Mouse (Mus musculus): ENCODE data around the gene Corin. TPM values are rescaled to one million over a fixed set of nuclear protein-coding genes. Genes with fewer than 3 reads are reported as not detected.

The Corin gene
- polyA plus RNA-seq, 2 experiments from 2014 or later = 0.09 TPM; not detected in 1

DNA sequence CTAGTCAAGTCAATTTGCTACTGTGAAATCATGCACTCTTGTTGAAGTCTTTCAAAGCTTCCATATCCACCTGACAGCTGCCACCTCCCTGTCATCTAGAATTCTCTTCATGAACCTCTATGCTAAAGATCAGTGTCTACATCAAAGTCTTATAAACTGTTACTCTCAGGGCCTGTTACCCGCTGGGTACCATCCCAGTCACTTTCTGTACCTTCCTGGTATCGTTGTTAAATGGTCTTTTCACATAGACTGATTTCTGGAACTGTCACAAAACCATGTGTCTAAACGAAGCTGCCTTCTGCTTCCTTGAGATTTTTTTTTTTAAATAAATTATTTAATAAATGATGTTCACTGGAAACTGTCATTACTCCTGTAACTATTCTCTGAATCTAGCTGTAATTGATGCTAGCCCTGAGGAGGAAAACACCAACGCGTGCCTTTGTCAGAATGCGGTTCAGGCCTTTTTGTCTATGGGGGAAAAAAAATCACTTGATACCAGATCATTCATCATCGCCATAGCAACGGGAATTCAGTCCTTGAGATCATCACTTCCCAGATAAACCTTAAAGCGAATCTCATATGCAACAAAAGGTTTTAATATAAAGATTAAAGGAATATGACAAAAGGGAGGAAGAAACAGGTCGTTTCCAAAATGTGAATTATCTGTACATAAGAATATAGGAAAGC lies 205.7 kb downstream of the Corin start:
- ATAC-seq = no peak

DNA sequence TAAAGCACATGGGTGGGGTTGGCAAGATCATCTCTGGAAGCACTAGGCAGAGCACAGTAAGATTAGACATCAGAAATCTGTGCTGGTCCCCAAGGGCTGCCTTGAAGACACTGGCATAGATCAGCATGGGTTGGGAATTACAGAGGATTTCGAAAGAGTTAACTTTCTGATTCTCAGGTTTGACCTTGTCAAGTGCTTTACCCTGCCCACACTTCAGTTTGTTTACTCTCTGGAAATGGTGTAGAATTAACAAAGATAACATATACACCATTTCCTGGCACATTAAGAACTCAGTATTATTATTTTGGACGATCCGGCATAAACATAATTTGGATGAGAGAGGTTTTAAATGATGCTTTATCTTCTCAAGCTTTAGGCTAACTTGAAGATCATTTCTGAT lies 219.2 kb downstream of the Corin start:
- ATAC-seq = no peak

DNA sequence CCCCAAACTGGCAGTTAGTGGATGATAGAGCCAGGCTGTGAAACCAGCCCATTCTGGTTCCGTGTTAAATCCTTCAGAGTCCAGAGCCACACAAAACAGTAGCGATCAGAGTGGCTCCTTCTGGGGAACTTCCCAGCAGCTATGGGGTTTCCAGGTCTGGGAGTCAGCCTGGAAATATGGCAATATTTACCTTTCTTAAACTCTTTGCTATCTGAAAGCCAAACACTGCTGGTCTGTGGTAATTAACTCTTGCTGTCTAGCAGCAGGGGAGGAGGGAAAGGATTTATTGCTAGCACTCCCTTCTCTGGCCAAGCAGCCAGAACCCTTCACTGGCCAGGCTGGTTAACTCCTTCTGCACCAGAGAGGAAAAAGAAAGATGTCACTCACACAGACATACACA lies 221.4 kb downstream of the Corin start:
- ATAC-seq = no peak

DNA sequence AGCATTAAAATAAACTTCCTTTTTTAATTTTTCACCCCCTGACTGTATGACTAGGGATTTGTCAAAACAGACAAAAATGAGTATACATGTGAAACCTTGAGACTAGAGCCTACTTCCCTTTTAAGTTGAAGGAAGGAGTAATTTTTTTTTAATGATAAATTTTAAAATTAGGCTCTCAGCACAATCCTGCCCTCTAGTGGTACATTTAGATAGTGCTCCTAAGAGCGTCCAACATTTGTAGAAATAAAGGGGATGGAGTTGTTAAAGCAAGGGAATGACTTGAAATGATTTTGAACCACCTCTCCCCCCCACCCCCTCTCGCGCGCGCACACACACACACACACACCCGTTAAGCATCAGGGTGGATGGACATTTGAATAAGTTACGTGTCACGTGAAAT lies 234.6 kb downstream of the Corin start:
- ATAC-seq = peak; percentile 50

DNA sequence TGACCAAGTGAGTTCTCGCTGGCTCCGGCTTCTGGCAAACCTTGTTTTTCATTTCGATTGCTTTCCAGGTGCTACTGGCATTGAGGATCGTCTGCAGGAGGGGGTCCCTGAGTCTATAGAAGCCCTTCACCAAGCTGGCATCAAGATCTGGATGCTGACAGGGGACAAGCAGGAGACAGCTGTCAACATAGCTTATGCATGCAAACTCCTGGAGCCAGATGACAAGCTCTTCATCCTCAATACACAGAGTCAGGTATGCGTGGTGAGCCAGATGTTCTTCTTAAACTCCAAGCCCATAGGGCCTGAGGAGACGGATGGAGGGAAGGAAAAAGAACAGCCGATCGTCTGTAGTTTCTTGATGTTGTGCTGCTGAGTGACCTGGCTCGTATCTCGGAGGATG lies 235.1 kb downstream of the Corin start:
- ATAC-seq = no peak

DNA sequence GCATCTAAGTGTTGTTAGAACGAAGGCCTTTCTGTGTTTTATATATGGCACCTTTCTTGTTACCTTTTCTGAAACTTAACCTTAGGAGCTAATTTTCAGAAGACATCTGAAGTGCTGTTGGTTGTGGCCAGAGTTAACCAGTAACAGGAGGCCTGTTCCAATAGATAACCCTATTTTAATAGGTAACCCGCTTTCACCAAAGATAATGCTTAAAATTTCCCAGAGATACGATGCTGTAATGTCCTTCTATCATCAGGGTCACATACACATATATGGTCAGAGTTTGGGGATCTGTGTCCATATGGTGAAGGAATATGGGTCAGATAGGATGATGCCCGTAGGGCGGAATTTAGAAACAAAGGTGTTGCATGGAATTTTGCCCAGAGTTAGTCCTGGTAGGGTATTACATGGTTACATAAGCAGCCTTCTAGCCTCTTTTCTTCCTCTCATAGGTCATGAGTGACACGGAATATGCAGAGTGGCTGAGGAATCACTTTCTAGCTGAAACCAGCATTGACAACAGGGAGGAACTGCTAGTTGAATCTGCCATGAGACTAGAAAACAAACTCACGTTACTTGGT lies 237.2 kb downstream of the Corin start:
- no peak for ATAC-seq

DNA sequence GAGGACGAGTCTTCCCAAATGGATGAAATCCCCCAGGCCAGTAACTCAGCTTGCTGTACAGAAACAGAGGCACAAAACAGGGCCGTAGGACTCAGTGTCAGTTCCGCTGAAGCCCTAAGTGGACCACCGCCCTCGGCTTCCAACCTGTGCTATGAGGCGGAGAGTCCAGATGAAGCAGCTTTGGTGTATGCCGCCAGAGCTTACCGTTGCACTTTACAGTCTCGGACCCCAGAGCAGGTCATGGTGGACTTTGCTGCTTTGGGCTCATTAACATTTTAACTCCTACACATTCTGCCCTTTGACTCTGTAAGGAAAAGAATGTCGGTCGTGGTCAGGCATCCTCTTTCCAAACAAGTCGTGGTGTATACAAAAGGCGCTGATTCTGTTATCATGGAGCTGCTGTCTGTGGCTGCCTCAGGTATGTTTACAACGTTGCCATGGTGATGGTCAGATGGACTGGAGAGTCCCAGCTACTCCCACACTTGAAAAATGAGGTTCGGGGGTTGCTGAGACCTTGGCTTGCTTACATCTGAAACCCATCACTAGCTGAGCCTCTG lies 240.0 kb downstream of the Corin start:
- no peak for ATAC-seq

DNA sequence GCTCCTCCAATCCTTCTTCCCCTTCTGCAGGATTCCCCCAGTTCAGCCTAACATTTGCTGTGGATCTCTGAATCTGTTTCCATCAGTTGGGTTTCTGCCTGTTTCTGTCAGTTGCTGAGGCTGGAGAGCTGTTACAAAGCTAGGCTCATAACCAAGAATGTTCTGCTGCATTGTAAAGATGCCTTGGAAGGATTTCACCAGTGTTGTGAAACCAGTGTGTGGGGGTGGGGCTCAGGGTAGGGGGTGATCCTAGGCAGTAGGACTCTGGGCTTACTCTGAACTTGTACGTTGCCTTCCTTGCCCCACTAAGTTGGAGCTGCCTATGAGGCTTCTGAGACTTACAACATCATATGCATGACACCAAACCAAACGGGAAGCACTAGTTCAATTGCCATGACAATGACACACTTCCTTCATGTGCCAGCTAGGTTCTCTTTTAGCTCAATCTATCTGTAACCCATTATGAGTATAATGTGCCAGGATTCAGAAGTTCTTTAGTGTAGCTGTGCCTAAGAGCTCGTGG lies 242.4 kb downstream of the Corin start:
- ATAC-seq = no peak

DNA sequence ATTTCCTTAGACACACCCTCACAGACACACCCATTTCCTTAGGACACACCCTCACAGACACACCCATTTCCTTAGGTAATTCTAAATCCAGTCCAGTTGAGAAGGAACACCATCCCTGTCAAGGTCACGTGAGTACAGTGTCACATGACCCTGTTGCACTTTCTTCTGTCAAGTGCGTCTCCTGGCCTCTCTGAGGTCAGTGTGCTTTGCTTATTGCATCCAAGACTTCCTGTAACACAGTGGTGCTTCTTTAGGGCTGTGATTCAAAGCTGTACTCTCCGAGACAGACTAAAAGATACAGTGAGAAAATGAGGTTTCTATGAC lies 245.0 kb downstream of the Corin start:
- peak; percentile 63 for ATAC-seq

DNA sequence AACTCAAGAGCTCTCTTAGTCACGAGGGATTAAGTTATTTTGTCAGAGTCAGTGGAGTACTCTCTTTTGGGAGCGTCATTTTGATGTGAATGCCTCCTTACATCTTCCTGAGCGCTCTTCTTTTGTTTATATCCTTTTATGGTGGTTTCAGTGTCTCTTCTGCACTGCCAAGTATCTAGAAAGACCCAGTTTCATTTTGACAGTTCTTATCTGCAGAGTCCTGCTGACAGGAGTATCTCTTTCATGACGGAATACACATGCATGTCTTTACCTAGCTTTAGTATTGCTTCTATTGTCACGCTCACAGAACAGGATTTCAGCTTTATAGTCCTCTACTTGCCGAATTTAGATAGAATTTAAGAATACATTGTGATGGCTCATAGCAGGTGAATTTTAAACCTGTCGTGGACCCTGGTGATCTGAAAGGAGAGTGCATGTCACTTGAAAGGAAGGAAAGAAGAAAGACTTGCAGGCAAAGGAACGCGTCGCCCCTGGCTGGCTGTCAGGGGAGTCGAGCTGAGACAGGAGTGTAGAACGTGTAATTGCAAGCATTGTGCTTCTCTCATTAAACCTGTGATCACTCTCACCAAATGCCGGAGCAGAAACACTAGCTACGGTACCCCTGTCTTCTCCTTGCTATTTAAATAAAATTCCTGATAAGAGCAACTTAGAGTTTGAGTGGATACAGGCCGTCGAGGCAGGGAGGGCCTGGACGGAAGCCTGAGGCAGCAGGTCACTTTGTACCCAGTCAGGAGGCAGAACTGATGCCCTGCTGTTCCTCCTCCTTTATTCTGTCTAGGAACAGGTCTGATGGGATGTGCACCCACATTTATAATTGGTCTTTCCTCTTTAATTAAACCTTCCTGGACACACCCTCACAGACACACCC lies 245.6 kb downstream of the Corin start:
- ATAC-seq = peak; percentile 61

DNA sequence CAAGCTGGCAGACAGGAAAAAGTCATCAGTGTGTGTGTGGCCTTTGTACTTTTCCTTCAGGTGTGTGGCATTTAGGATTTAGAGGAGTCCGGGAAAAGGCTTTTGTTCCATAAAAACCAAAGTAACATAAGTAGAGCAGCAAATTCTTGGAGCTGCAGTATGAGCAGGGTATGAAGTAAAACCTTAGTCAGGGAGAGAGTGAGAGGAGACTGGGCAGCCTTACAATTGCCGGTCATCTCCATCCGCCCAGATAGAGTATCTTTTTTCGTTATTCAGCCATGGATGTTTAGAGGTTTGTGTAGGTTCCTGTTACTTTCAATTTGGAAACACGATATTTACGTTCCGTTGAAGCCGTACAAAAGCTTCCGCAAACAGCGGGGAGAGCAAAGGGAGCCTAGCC lies 247.2 kb downstream of the Corin start:
- no peak for ATAC-seq

DNA sequence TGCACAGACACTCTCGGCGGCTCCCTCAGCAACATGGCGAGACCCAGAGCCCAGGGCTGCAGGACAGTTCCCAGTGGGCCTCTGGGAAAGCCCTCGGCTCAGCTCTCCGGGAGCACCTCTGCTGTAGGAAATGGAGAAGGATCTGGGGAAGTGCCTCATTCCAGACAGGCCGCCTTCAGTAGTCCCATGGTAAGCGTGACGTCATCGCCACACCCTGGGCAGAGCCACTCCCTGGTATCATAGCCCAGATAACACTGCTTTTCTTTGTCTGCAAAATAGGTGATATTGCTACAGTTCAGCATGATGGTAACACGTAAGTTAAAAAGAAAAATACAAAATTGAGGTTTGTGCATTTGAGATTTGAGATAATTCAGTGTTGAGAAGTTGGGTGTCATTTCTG lies 249.3 kb downstream of the Corin start:
- ATAC-seq = no peak

DNA sequence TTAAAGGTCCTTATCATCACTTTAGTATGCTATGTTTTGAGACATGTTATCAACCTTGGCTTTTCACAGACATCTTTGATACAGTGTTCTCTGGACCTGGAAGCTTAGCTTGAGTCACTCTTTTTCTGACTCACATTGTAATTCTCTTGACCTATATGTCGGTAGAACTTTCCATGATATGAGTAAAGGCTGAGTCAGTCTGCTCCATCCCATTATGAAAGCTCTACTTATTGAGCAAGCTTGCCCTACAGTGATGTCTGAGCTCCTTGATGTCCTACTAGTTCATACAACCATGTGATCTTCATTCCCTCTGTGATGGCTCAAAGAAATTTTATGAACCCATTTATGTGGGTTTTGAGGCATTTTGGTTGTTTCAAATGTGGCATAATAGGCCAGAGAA lies 254.1 kb downstream of the Corin start:
- ATAC-seq = no peak

Other genes starting within 250 kb of the Corin start
- gene Nfxl1, start 55.2 kb upstream of the Corin start, polyA plus RNA-seq (2017; shearing (Covaris generic)) = 1 to 10 TPM; 2.6 to 2.7 TPM
- gene Zar1, start 76.8 kb upstream of the Corin start, polyA plus RNA-seq (2017; shearing (Covaris generic)) = not detected
- gene Gm5868, start 83.1 kb upstream of the Corin start, polyA plus RNA-seq (2017; shearing (Covaris generic)) = not detected
- 1 to 10 TPM in 1 of 2 experiments, under 1 TPM in 1; 0.70 to 1.2 TPM for gene Cnga1, start 139.8 kb upstream of the Corin start, polyA plus RNA-seq (2017; shearing (Covaris generic))
- 10 to 100 TPM; 28.3 to 31.1 TPM for gene Nipal1, start 143.3 kb upstream of the Corin start, polyA plus RNA-seq (2017; shearing (Covaris generic))
- gene Txk, start 248.3 kb upstream of the Corin start, polyA plus RNA-seq (2017; shearing (Covaris generic)) = 10 to 100 TPM; 69.9 to 78.6 TPM

All from CD4-positive, CD25-positive, alpha-beta regulatory T cell, adult 4 months (primary cell).